Comparison of ENCODE assay signal across 8 mouse cellular contexts in the genomic region with DNA sequence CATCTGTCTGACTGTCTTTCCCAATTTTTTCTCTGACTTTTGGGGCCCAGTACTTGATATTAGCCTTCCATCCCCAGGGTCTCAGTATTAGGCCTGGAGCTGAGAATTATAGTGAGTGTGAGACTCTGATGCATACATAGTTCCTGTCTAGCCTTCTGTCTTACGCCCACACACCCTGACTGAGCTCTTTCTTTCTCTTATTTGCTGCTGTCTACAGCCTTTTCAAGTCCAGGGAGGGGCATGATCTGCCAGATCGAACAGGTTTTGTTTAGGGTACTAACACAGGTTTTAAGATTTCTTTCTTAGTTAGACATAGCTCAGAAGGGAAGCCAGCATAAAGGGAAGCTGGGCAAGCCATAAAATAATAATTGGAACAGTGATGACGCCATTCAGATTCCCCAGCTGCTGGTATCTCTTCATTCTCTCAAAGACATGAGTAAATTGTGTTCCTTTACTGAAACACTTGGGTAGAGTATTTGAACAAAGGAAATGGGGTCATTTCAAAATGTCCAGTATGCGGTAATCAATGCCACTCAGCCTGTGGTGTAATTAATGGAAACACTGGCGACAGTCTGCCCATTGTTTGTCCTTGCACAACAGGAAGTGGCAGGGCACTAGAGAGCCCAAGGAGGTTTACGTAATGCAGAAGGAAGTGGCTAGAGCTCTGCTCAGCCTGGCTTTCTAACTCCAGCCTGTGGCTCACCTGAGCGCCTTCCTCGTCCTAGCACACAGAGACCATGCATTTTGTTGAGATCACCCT.
DNase-seq lines count a peak whose midpoint lies in the region; ATAC-seq and TF ChIP-seq lines count a peak whose summit lies in the region.

No protein-coding gene starts in this region.

- no peak for TF ChIP-seq CTCF in gastrocnemius, adult 2 months (IDR thresholded peaks at IDR 0.05)
- no peak for TF ChIP-seq CTCF in MEL (IDR thresholded peaks at IDR 0.05 in 2 of 3, conservative IDR thresholded peaks at IDR 0.05 in 1 of 3; ENCODE audit: control insufficient read depth in 1 of 3, insufficient read depth in 1 of 3, low read depth in 2 of 3, low read length in 3 of 3, poor library complexity in 1 of 3, severe bottlenecking in 1 of 3)

- no peaks in the 10 kb centered on the region for H3K27me3 ChIP-seq in MEL (ENCODE audit: control insufficient read depth in 1 of 2, insufficient read depth in 2 of 2, low read length in 2 of 2)
- no peaks in the 10 kb centered on the region for H3K27me3 ChIP-seq in liver, embryonic 11.5 days (replicated peaks; ENCODE audit: control insufficient read depth, insufficient read depth, low read length)

- H3K36me3 ChIP-seq in MEL (ENCODE audit: control insufficient read depth in 1 of 2, insufficient read depth in 2 of 2, low read length in 2 of 2): peaks cover 0 to 4% of the 10 kb centered on the region in 2 experiments; a peak in 2 of 4 replicates
- no peaks in the 10 kb centered on the region for H3K36me3 ChIP-seq in liver, embryonic 11.5 days (ENCODE audit: control insufficient read depth, insufficient read depth, low read length)

- TF ChIP-seq RAD21 in MEL (IDR thresholded peaks at IDR 0.05; ENCODE audit: low read depth, low read length): no peak

- H3K9ac ChIP-seq in MEL (ENCODE audit: control insufficient read depth, low read depth, low read length, poor library complexity, severe bottlenecking): no peak overlapping the region
- H3K9ac ChIP-seq in liver, embryonic 11.5 days (ENCODE audit: low read depth, low read length): no peak overlapping the region

- WGBS in liver, embryonic 11.5 days: 63% methylated on average over 8 of the region's 8 CpGs

- H3K79me2 ChIP-seq in MEL (ENCODE audit: control insufficient read depth, insufficient read depth, low read length, poor library complexity): no peaks in the 10 kb centered on the region

- H3K4me2 ChIP-seq in liver, embryonic 11.5 days: no peak overlapping the region

- peak; percentile 68 for ATAC-seq in liver, embryonic 11.5 days (replicated peaks; ENCODE audit: low FRiP score)

- TF ChIP-seq POLR2A in MEL (IDR thresholded peaks at IDR 0.05; ENCODE audit: control insufficient read depth in 1 of 2, insufficient read depth in 1 of 2, low read depth in 1 of 2, low read length in 2 of 2, poor library complexity in 1 of 2): no peak

- H3K4me1 ChIP-seq in MEL (ENCODE audit: control insufficient read depth in 1 of 2, insufficient read depth in 2 of 2, low read length in 2 of 2): peaks cover 0 to 13% of the 10 kb centered on the region in 2 experiments; a peak in 2 of 4 replicates
- no peaks in the 10 kb centered on the region; the same call in 1 of the 2 replicates for H3K4me1 ChIP-seq in liver, embryonic 11.5 days (replicated peaks; ENCODE audit: control insufficient read depth, insufficient read depth, low read length)

- peak overlapping the region; percentile 13; the same call in 1 of the 2 replicates for H3K27ac ChIP-seq in gastrocnemius, adult 2 months
- no peak overlapping the region for H3K27ac ChIP-seq in MEL (ENCODE audit: control insufficient read depth, low read depth, low read length)
- H3K27ac ChIP-seq in liver, embryonic 11.5 days (ENCODE audit: low read depth, low read length): no peak overlapping the region

- no peaks in the 10 kb centered on the region for H3K9me3 ChIP-seq in MEL (replicated peaks; ENCODE audit: insufficient read depth, low read length)
- H3K9me3 ChIP-seq in liver, embryonic 11.5 days (ENCODE audit: control insufficient read depth, low read length): no peaks in the 10 kb centered on the region

- no peak for DNase-seq in gastrocnemius, adult 2 months
- no peak for DNase-seq in gastrocnemius, adult 18-20 months (ENCODE audit: low spot score)
- peak; percentile 32 for DNase-seq in MEL (ENCODE audit: low read depth, low spot score)
- peak; percentile 33 for DNase-seq in heart, adult 8-10 months (ENCODE audit: low spot score)
- no peak for DNase-seq in liver, embryonic 11.5 days (ENCODE audit: low spot score)
- DNase-seq in retina, embryonic 14.5 days (ENCODE audit: low spot score): peak; percentile 50
- DNase-seq in right cerebral cortex, postnatal 14 days: no peak
- no peak for DNase-seq in urinary bladder, postnatal 25 days (ENCODE audit: low spot score)

- H3K4me3 ChIP-seq in gastrocnemius, adult 2 months: no peak overlapping the region
- H3K4me3 ChIP-seq in MEL (ENCODE audit: control insufficient read depth in 1 of 2, insufficient read depth in 1 of 2, low read depth in 2 of 2, low read length in 2 of 2): no peak overlapping the region
- no peak overlapping the region for H3K4me3 ChIP-seq in liver, embryonic 11.5 days (ENCODE audit: low read depth, low read length)

- intact Hi-C loops in gastrocnemius, adult 2 months (cut with DNase I): no loop called here

- TF ChIP-seq EP300 in MEL (IDR thresholded peaks at IDR 0.05; ENCODE audit: low read depth in 1 of 2, low read length in 2 of 2): no peak

TF ChIP-seq in MEL, 35 proteins besides CTCF, POLR2A, EP300 and RAD21:
- TF ChIP-seq MYB (IDR thresholded peaks at IDR 0.05; ENCODE audit: low read depth, low read length) (no peak), E2F4 (IDR thresholded peaks at IDR 0.05; ENCODE audit: borderline replicate concordance, low read depth, low read length) (no peak), RCOR1 (IDR thresholded peaks at IDR 0.05; ENCODE audit: low read depth, low read length) (no peak), GABPA (IDR thresholded peaks at IDR 0.05; ENCODE audit: low read depth, low read length) (no peak), MEF2A (IDR thresholded peaks at IDR 0.05; ENCODE audit: extremely low read depth, insufficient replicate concordance, low read depth, low read length, poor library complexity, severe bottlenecking) (no peak), MAX (IDR thresholded peaks at IDR 0.05; ENCODE audit: low read length) (no peak), ZKSCAN1 (IDR thresholded peaks at IDR 0.05; ENCODE audit: low read depth, low read length) (no peak), NELFE (IDR thresholded peaks at IDR 0.05; ENCODE audit: low read depth, low read length) (no peak), SMC3 (IDR thresholded peaks at IDR 0.05; ENCODE audit: low read depth, low read length) (no peak), MAZ (IDR thresholded peaks at IDR 0.05; ENCODE audit: low read depth, low read length) (no peak), ZNF384 (IDR thresholded peaks at IDR 0.05; ENCODE audit: low read depth, low read length) (no peak), TCF12 (IDR thresholded peaks at IDR 0.05; ENCODE audit: low read depth, low read length) (no peak), JUND (IDR thresholded peaks at IDR 0.05; ENCODE audit: low read depth, low read length) (no peak), POLR2AphosphoS5 (IDR thresholded peaks at IDR 0.05; ENCODE audit: borderline replicate concordance, low read depth, low read length) (no peak), MXI1 (IDR thresholded peaks at IDR 0.05; ENCODE audit: low read depth, low read length) (no peak), MYC (IDR thresholded peaks at IDR 0.05; ENCODE audit: low read depth, low read length) (no peak)

Comparison
In these comparisons a context has a peak if more than half of its experiments do, and no peak if none do; other contexts are left out.
1. DNase-seq: peak in MEL (single experiment), heart, adult 8-10 months (single experiment) and retina, embryonic 14.5 days (single experiment); none in gastrocnemius, adult 2 months (single experiment), gastrocnemius, adult 18-20 months (single experiment), liver, embryonic 11.5 days (single experiment), right cerebral cortex, postnatal 14 days (single experiment) and urinary bladder, postnatal 25 days (single experiment).